Mouse (Mus musculus): ENCODE data around the gene Gm17545.

GRCm38 (mm10) chr9:22449209-22449608, 4.9 kb upstream of the Gm17545 start:
- TF ChIP-seq CTCF (IDR thresholded peaks at IDR 0.05; ENCODE audit: low read depth) (no peak), EP300 (optimal IDR thresholded peaks at IDR 0.05) (no peak)
